Mouse (Mus musculus): ENCODE data around the gene Decr2.
A peak's percentile ranks its signal among the peaks of the same experiment; 100 is the strongest.
"Not testable (repeated sequence)": the region's sequence is repeated elsewhere in the genome, so short reads cannot be mapped to it uniquely, and the experiment has no call there.

The Decr2 gene

GRCm38 (mm10) chr17:26113181-26113948, 23.2 kb upstream of the Decr2 start, which contains the start of gene Tmem8:
TSS of gene Tmem8 (plus strand) at chr17:26113299.
- peak; percentile 77 for DNase-seq

GRCm38 (mm10) chr17:26112751-26113150, 22.6 kb upstream of the Decr2 start:
- no peak for DNase-seq

- DNase-seq = no peak
Measured at GRCm38 (mm10) chr17:26111722-26112121, 21.6 kb upstream of the Decr2 start.

GRCm38 (mm10) chr17:26111024-26111423, 20.9 kb upstream of the Decr2 start:
- DNase-seq = peak; percentile 14

- DNase-seq = no peak
Measured at GRCm38 (mm10) chr17:26110156-26110555, 20.0 kb upstream of the Decr2 start.

GRCm38 (mm10) chr17:26105619-26106018, 15.5 kb upstream of the Decr2 start:
- DNase-seq = no peak

GRCm38 (mm10) chr17:26101478-26101877, 11.3 kb upstream of the Decr2 start:
- DNase-seq = no peak

GRCm38 (mm10) chr17:26100166-26100565, 10.0 kb upstream of the Decr2 start:
- no peak for DNase-seq

- DNase-seq = not testable (repeated sequence)
Measured at GRCm38 (mm10) chr17:26099316-26099715, 9.2 kb upstream of the Decr2 start.

GRCm38 (mm10) chr17:26098461-26098860, 8.3 kb upstream of the Decr2 start:
- DNase-seq = no peak

GRCm38 (mm10) chr17:26095121-26095740, 5.1 kb upstream of the Decr2 start, which contains the start of gene Nme4:
TSS of gene Nme4 (minus strand) at chr17:26095602.
- DNase-seq = peak; percentile 83

- DNase-seq = no peak
Measured at GRCm38 (mm10) chr17:26094531-26095110, 4.5 kb upstream of the Decr2 start.

- no peak for DNase-seq
Measured at GRCm38 (mm10) chr17:26087059-26087564, 3.0 kb downstream of the Decr2 start.

- DNase-seq = no peak
Measured at GRCm38 (mm10) chr17:26080867-26081266, 9.3 kb downstream of the Decr2 start.

- no peak for DNase-seq
Measured at GRCm38 (mm10) chr17:26078851-26079250, 11.3 kb downstream of the Decr2 start.

- DNase-seq = no peak
Measured at GRCm38 (mm10) chr17:26075246-26075645, 14.9 kb downstream of the Decr2 start.

GRCm38 (mm10) chr17:26070136-26070535, 20.0 kb downstream of the Decr2 start:
- no peak for DNase-seq

GRCm38 (mm10) chr17:26068831-26069739, 21.1 kb downstream of the Decr2 start, which contains the start of gene Rab11fip3:
TSS of gene Rab11fip3 (minus strand) at chr17:26069555.
- peak; percentile 95 for DNase-seq

GRCm38 (mm10) chr17:26068024-26068830, 21.9 kb downstream of the Decr2 start:
- DNase-seq = peak; percentile 27

- DNase-seq = no peak
Measured at GRCm38 (mm10) chr17:26066488-26067020, 23.6 kb downstream of the Decr2 start.

GRCm38 (mm10) chr17:26064916-26065315, 25.2 kb downstream of the Decr2 start:
- no peak for DNase-seq

All from embryo, embryonic 11 days (tissue).